Mouse (Mus musculus): Measurements from ENCODE around the gene Pirt. TPM values are rescaled to one million over a fixed set of nuclear protein-coding genes. Genes with fewer than 3 reads are reported as not detected.

Pirt gene
- total RNA-seq, 1 experiment = 0.76 TPM

DNA sequence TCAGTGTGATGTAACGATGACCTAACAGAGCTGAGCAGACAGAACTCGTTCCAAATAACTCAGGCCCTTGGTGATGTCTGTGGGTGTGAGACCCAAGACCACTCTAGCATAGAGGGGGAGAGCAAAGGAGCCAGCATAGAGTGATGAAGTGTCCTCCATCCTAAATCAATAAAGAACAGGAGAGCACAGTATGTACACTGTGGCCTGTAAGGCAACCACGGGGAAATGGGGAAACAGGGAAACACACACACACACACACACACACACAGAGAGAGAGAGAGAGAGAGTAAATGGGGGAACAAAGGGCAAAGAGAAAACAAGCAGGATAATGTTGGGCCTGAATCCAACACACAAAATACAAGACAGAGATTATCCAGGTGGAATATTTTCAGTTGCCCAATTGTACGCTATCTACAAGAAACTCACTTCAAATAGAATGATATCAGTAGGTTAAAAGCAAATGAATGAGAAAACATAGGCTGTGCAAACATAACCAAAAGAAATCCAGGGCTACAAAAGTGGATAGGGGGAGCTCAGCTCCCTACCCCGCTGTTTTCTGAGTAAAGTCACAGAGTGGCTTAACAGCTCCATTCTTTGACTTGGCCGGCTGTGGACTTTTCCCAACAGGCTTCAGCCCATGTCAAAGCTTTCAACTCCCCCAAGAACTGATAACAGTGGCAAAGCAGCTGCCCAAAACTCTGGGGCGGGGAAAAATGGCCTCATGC, 64.0 kb downstream of the Pirt start:
- no peak for DNase-seq (ENCODE audit: low read depth, low spot score)
- Histone ChIP-seq H3K9ac (ENCODE audit: insufficient read depth, low read depth, low read length, poor library complexity, severe bottlenecking) (no peak overlapping the region), H3K36me3 (ENCODE audit: control insufficient read depth, insufficient read depth, low read length, poor library complexity, severe bottlenecking) (no peaks in the 10 kb centered on the region), H3K27ac (ENCODE audit: insufficient read depth, low read depth, low read length, poor library complexity, severe bottlenecking) (no peak overlapping the region), H3K9me3 (ENCODE audit: control insufficient read depth, insufficient read depth, low read depth, low read length) (no peaks in the 10 kb centered on the region), H3K4me3 (ENCODE audit: insufficient read depth in 1 of 2, low read depth in 1 of 2, low read length in 2 of 2, poor library complexity in 1 of 2, severe bottlenecking in 1 of 2) (no peak overlapping the region), H3K4me1 (ENCODE audit: control insufficient read depth in 2 of 2, insufficient read depth in 2 of 2, low read length in 2 of 2, poor library complexity in 1 of 2) (no peaks in the 10 kb centered on the region)
- in situ Hi-C loops (cut with MboI; ENCODE audit: low sequenced_read_pairs in 2 of 2, unreplicated experiment in 2 of 2) = no loop called here
- TF ChIP-seq MAFK (IDR thresholded peaks at IDR 0.05; ENCODE audit: insufficient read depth, low read depth, low read length) = no peak
- TF ChIP-seq ZNF384 (IDR thresholded peaks at IDR 0.05; ENCODE audit: low read depth, low read length) = no peak
- TF ChIP-seq CHD2 (IDR thresholded peaks at IDR 0.05; ENCODE audit: low read depth, low read length) = no peak
- TF ChIP-seq HCFC1 (IDR thresholded peaks at IDR 0.05; ENCODE audit: borderline replicate concordance, insufficient read depth, low read length) = no peak

Other genes with a start within 250 kb of the Pirt start
- gene Tmem238l, start 44.7 kb downstream of the Pirt start, total RNA-seq (2012; rRNA removed) = not detected in 2 replicates
- 1.6 and 2.3 TPM in 2 replicates for gene Tmem220, start 113.2 kb downstream of the Pirt start, total RNA-seq (2012; rRNA removed)
- 25.4 and 27.3 TPM in 2 replicates for gene Adprm, start 140.6 kb downstream of the Pirt start, total RNA-seq (2012; rRNA removed)
- 33.6 and 35.9 TPM in 2 replicates for gene Sco1, start 140.7 kb downstream of the Pirt start, total RNA-seq (2012; rRNA removed)
- 1.3 and 1.5 TPM in 2 replicates for gene Myh3, start 166.3 kb downstream of the Pirt start, total RNA-seq (2012; rRNA removed)